Mouse (Mus musculus): Measurements from ENCODE around the gene A4galt.

A4galt gene

DNA sequence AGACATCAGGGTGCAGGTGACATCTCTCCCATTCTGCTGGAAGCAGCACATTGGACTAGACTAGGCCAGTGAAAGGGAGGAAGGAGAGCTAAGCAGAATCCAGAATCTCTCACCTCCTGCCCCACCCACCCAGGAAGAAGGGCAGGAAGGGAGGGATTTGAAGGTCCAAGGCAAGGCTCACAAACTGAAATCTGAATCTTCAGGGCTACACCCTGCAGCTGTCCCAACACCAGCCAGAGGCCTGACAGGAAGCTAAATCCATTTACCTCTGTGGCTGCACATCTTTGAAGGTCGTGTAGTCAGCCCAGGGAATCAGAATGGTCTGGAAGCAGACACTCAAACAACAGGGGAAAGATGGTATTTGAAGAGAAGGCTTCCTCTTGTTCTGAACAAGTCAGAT, 13.7 kb upstream of the A4galt start:
- DNase-seq (ENCODE audit: low spot score), result no peak

DNA sequence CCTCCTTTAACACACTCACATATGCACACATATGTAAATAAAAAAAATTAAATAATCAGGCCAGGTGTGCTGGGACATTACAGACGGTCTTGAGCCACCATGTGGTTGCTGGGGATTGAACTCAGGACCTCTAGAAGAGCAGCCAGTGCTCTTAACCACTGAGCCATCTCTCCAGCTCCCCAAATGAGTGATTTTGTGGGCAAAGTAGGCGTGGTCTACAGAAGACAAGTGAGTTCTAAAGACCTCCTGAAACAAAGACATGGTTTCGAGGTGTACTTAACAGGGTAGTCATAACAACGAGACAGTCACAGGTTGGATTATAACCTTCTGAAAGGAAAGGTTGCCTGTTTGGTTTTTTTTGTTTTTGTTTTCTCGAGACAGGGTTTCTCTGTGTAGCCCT, 11.8 kb upstream of the A4galt start:
- no peak for DNase-seq (ENCODE audit: low spot score)

DNA sequence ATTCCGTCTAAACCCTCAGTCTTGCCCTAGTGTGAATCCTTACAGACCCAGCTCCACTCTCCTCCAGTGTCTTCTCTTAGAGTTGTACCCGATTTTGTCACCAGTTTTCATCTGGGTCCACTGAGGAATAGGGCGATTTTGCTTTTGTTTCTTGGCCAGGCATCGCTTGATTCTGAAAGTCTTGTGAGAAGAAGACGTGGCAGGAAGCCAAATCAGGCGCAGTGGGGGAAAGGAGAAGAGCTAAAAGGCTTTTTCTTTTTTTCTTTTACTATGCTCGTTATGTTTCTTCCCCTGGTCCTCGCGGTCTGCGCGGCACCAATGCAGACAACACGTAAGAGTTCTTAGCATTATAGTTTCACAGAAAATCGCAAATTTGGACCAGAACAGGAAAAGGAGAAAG, 6.3 kb upstream of the A4galt start:
- no peak for DNase-seq (ENCODE audit: low spot score)

DNA sequence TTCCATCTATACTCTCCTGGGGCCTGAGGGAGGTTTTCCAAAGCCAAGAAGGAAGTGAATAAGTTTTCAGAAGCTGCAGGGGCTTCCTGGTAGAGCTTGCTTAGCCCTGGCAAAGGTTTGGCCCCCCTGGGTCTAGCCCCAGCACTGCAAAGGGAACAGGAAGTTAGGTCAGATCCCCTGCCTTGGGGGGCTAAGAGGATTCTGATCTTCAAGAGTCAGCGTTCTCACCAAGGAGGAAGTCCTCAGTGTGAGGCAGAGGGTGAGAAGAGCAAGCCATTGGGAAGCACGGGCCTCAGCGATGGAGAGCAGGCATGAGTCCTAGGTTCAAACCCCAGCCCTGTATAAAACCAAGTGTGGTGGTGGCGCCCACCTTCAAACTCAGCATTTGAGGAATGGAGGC, 4.9 kb upstream of the A4galt start:
- no peak for DNase-seq (ENCODE audit: low spot score)

DNA sequence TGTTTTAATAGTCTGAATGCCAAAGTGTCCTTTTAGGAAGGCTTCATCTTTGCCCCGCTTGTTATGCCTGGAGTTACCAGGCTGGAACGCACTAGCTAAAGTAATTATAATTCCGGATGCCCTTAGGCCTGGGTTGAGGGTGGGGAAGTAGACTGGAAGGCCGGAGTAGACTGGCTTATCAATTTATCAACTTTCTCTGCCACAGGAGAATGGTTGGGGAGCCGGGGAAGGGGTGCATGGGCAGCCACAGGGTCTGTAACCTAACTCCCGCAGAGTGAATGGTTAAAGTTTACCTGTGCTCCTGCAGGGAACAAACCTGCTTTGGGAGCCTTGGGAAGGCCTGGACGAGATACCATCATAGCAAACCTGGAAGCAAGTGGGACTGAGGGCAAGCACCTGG, 4.4 kb upstream of the A4galt start:
- no peak for DNase-seq (ENCODE audit: low spot score)

DNA sequence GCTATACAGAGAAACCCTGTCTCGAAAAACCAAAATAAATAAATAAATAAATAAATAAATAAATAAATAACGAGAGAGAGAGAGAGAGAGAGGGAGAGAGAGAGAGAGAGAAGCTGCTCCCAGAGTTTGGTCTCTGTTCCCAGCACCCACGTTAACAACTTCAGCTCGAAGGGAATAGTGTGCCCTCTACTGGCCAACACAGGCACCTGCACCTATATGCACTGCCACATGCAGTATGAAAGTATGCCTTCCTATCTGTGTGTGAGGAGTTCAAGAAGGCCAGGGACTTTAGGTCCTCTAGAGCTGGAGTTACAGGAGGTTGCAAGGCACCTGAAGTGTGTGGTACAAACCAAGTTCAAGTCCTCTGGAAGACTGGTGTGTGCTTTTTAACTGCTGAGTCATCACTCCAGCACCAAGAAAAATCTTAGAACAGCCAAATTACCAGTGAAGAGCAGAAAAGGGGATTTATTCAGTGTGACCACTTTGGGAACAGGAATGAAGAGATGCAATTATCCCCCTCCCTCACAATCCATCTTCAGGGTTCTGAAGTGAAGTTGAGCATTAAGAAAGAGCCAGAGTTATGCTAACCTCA, 3.7 kb upstream of the A4galt start:
- DNase-seq (ENCODE audit: low spot score), result no peak

DNA sequence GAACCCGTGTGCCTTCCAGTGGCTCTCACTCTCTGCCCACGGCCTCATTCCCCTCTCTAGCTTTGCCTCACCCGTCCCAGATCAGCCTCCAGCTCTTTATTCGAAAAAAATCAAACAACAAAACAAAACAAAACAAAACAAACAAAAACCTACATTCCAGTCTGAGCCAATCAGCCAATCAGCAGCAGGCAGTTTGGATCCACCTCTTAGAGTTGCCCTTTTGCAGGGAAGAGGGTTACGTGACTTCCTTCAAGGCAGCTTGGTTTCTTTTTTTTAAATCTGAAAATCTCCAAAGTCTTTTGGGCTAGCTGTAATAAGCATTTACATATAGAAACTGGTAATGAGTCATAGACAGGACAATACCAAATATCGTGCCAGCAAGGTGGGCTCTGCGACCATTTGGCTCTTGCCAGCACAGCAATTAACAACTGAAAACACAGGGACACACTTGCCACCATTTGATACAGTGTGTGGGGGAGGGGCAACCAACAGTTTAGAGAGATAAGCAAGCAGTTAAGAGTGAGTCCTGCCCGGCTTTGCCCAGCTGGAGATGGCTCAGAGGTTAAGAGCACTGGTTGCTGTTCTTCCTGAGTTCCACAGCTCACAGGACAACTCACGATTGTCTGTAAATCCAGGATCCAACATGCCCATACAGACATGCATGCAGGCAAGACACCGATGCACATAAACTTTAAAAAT, 2.9 kb upstream of the A4galt start:
- no peak for DNase-seq (ENCODE audit: low spot score)

DNA sequence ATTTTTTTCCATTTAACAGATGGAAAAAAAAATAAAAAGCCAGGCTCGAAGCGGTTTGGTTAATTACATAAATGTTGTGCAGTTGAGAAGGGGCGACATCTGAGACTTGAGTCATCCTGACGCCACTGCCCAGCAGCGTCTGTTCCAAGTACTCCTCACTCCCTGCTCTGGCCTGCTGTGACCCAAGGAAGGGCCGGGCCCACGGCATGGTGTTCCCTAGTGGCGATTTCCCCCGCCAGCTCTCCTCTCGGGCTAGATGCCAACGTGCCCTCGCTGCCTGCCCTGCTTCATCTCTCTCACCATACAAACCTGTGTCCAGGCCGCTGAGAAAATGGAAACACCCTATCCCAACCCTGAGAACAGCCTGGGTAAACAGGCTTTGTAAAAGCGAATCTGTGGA, 486 bp upstream of the A4galt start:
- DNase-seq (ENCODE audit: low spot score), result no peak

DNA sequence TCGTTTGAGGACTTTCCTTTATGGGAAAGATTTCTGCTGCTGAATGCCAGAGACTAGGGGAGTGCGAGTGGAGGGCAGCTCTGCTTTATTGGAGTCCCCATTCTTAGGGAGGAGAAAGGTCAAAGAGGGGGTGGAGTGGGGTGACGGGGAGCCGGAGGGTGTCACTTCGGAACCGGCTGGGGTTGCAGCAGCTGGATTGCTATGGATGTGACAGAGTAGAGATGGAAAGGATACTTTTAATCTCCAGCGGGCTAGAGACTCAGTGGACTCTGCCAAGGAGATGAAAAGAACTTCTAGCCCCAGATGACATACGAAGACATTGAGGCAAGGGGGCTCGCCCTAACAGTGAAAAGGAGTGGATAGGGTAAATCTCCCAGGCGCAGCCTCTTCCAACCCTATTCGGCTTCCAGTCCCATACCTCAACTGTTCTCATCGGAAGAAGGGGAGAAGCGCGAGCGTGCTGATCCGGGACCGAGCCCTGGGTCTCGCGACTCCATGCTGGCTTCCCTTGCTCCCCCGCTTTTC, 861 bp downstream of the A4galt start:
- DNase-seq (ENCODE audit: low spot score), result no peak

DNA sequence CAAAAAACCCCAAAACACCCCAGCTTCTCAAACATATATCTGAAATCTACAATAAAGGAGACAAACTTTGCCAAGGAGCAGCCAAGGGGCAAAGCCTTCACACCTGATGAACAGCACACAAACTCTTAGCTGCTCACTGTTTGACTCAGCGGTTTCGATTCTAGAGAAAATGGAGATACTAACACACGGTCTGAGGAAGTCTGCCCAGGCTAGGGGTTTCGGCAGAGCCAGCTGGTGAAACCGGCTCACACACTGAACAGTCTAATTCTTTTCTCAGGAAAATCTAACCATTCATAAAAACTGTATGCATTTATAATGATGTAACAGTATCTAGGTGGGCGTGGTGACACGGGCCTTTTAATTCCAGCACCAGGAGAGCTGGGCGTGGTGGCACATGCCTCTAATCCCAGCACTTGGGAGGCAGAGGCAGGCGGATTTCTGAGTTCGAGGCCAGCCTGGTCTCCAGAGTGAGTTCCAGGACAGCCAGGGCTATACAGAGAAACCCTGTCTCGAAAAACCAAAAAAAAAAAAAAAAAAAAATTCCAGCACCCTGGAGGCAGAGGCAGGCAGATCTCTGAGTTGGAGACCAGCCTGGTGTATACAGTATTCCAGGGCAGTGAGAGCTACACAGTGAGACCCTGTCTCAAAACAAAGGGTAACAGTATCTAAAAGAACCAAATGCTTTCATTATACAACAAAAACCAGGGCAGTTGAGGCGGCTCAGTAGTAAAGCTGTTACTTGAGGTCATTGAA, 1.9 kb downstream of the A4galt start:
- no peak for DNase-seq (ENCODE audit: low spot score)

DNA sequence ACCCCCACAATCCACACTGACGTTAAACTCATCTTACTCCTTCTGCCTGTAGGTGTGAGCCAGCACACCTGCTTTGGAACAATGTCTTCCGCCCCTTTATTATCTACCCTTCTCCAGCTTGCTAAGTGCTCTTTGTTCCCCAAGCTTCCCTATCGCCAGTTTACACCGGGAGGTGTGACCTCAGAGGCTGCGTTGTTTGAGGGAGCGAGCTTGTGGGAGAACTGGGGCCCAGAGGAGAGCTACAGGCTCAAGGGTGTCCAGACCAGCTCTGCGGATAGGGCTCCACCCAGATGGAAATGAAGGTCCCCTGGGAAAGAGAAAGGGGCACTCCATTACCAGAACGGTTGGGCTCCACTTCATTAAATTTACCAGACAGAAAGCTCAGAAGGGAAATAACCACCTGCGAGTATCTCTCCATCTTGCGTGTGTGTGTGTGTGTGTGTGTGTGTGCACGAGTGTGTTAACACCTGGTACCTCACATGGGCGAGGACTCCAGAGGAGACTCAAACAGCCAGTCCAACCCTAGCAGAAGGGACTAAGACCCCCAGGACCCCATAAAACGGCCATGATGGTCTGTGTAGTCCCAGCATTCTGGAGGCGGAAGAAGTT, 3.2 kb downstream of the A4galt start:
- no peak for DNase-seq (ENCODE audit: low spot score)

DNA sequence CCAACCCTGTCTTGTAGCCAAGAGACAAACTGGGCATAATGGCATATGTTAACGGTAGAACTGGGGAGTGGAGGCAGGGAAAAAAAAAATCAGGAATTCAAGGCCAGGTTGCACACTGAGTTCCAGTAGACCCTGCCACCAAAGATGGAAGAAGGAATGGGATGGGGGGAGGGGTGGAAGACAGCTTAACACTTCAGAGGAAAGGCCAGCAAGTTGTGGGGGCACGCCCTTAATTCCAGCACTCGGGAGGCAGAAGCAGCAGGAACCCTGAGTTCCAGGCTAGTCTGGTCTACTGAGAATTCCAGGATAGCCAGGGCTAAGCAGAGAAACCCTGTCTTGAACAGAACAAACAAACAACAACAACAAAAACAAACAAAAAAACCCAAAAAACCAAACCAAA, 7.2 kb downstream of the A4galt start:
- DNase-seq (ENCODE audit: low spot score), result no peak

DNA sequence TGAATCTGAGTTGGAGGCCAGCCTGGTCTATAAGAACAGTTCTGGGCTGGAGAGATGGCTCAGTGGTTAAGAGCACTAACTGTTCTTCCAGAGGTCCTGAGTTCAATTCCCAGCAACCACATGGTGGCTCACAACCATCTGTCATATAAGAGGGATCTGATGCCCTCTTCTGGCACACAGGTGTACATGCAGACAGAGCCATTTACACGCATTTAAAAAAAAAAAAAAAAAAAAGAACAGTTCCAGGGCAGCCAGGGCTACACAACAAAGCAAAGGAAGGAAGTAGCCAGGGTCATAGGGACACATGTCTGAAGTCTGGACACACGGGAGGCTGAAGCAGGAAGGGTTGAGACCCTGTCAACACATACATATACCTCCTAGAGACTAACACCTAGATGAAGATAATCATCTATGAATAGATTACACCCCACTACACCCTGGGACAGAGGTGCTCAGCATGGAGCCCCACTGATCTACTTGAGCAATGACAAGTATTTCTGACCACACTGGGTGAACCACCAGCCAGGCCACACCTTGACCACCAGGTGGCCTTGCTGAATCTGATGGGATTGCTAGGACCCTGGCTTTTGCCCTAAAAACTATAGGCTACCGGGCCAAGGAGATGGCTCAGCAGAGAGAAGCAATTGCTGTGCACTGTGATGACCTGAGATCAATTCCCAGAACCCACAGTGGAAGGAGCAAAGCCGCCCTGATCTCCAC, 9.5 kb downstream of the A4galt start:
- DNase-seq (ENCODE audit: low spot score), result no peak

DNA sequence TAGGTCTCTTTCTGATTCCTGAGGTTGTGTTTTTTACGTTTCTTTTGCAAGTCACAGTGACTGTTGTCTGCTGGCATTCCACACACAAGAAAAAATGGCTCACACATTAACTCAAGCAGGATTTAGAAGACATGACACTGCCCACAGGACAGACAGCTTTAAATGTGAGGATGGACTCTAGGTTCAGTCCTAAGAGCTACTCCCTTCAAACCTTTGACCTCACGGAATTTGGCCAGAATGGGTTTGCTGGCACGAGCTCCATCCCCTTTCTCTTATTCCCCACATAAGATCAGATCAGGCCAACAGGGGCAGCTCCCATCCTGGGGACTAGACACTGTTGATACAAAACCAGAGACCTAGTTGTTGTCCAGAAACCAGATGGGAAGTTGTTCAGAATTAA, 10.1 kb downstream of the A4galt start:
- no peak for DNase-seq (ENCODE audit: low spot score)

DNA sequence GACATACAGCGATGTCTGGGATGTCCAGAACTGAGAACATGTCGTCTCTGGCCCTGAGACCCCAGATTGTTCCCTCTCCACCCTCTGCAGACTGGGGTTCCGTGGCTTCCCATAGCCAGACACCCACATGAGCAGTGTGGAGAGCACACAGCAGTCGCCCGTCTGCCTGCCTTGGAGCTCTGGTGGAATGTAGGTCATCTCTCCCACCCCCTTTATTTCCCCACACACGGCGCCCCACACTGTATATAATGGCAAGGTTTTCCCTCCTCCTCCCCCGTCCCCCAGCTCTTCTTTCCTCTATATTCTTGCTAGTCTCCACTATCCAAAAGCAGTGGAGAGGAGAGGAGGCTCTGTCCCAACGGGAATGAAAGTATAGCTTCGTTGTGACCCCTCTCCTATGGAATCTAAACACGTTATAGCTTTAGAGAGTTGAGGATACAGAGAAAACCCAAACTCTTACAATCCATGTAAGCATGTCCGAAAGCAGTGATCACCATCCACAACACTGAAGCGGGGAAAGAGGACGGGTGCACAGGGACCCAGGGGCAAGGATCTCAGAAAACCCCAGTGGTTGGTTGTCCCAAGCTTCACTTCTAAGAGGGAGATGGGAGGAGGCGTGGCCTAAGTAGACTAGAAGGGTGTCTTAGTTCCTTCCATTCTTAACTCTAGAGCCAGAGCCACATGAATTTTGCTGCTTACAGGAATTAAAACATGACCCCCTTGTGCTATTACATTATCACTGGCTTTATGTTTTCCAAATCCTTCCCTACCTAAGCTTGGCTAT, 13.9 kb downstream of the A4galt start:
- no peak for DNase-seq (ENCODE audit: low spot score)

DNA sequence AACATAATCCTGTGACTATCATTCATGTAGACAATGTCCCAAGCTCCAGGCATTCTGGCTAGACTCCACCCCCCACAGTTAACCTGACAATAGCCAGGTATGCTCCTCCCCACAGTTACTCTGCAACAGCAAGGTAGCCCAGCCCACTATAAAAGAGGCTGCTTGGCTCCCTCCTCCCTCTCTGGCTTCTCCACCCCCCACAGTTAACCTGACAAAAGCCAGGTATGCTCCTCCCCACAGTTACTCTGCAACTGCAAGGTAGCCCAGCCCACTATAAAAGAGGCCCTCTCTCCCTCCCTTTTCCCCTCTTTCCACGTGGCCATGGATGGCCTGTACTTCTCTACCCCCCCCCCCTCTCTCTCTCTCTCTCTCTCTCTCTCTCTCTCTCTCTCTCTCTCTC, 14.8 kb downstream of the A4galt start:
- no peak for DNase-seq (ENCODE audit: low spot score)

DNA sequence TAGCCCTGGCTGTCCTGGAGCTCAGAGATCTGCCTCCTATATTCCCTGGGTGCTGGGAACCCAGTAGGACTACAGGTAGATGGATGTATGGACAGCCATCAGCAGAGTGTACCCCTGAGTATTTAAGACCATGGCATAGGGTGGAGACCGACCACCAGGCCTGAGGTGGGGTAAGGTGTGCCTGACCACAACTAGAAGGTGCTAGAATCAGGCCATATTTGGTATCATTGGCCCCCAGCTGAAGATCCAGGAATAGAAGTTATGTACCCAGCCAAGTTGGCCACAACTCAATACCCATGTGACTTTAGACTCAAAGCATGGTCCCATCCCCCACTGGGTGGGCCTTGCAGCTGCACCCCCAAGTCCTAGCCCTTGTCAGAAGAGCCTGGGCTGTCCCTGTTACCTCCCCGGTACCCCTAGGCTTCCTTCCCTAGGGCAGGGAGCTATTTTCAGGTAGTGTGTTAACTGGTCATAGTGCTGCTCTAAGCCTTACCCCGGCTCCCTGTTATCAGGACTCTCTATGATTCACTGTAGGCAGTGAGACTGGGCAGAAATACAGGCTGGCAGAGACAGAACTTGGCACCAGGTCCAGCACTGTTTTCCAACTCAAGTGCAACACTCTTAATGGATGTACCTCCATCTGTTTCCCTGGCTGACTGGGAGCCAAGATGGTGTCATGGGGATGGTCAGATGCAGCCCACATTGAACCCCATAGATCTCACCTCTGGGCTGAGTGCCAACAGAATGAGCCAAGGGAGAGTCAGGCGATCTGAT, 18.2 kb downstream of the A4galt start:
- DNase-seq (ENCODE audit: low spot score), result peak; percentile 44

DNA sequence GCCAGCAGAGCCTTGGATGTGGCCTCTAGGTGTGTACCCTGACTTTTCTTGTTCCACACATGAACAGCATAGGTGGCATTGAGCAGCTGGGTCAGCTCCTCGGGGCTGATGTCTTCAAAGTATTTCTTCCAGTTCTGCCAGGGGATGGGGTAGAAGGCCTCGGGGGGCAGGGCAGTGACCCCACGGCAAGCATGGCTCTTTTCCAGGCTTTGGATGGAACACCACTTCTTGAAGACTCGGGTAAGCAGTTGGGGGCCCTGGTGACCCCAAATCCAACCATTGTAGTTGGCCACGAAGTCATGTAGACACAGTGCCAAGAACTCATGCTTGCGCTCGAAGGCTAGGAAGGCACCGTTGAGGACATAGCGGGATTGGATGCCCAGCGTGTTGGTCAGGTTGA, 24.0 kb downstream of the A4galt start:
- no peak for DNase-seq (ENCODE audit: low spot score)

DNA sequence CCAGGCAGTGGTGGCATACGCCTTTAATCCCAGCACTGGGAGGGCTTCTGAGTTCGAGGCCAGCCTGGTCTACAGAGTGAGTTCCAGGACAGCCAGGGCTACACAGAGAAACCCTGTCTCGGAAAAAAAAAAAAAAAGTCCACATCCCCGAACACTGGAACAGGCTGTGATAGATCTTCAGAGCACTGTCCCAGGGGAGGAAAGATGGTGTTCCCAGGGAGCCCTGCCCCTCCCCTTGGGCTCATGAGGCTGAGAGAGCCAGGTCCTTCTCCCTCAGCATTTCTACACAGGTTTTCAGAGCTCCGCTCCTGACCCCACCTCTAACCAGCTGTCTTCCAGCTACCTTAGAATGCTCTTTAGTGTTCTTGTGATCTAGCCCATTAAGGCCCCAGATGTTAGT, 24.7 kb downstream of the A4galt start:
- no peak for DNase-seq (ENCODE audit: low spot score)

DNA sequence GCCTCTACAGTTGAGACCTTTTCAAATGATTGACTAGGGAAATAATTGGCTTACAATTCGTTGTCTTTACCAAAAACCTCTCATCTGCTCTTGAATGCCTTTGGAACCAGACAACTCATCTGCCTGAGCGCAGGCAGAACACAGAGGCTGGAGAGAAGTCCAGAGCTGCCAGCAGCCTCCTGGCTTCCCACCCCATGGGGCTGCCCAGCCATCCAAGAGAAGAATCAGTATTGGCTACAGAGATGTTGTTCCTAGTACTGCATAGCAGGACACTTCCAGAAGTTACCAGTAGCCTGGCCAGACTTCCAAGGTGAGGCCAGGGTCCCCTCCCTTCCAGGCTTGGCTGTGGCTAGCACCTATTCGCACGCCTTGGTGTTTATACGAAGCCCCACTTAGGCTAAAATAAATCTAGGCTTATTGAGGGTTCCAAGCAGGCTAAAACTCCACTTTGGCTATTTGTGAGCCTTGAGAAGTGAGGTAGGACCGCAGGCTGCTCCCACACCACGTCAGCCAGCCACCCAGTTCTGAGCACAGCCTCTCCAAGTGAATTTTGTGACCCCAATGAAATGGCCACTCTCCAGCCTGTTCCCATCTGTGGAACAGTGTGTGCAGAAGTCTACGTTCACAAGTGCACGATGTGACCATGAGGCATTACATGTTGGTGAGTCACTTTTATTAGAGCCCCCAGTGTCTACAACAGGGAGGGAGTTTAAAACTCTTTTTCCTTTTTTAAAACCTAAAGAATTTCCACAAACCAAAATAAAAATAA, 25.3 kb downstream of the A4galt start:
- no peak for DNase-seq (ENCODE audit: low spot score)
